Mouse (Mus musculus): ENCODE measurements at regions not wholly inside any gene's neighbourhood (a gene's known extent, or its start where the extent isn't known, plus 50 kb on each side); places are given as distances from the start of the nearest gene placed in this dataset.

- no peak for DNase-seq (ENCODE audit: low spot score)
Observed at GRCm38 (mm10) chr5:111659229-111659628, 74.5 kb upstream of the Gm26897 start.

DNA sequence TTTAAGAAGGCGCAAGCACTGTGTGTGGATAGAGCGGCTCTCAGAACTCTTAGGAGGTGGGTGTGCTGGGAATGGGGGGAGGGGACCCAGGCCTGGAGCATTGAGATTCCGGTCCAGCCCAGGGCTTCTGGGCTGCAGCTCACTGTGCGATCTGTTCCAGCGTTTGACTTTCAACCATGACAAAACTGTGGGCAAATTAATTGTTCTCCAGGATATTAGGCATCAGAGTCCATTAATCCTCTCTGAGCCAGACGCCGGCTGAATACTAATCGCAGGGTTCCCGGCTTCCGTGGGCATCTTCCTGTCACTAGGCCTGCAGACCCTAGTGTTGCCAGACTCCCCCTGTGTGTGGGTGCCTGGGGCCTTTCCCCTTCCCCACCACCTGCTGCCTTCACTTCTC is 73.3 kb upstream of the Gm26897 start:
- no peak for DNase-seq (ENCODE audit: low spot score)

DNA sequence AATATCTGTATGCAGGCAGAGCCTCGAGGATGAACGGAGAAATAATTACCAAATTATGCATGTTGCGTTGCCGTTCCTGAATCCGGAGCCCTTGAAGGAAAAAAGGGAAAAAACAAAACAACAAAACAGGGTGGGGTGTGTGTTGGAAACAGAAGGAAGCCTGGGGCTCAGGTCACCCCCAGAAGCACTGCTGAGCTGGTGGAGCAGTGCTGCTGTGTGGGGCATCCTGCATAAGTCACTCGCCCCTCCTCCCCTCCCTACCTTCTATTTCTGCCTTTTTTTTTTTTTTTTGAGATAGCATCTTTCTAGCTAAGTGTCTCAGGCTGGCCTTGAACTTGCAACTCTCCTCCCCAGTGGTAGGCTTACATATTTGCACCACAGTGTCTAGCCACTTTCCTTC is 72.8 kb upstream of the Gm26897 start:
- DNase-seq (ENCODE audit: low spot score) = no peak

- DNase-seq (ENCODE audit: low spot score) = no peak
Observed at GRCm38 (mm10) chr5:111661971-111662370, 71.8 kb upstream of the Gm26897 start.

- no peak for DNase-seq (ENCODE audit: low spot score)
Observed at GRCm38 (mm10) chr5:111663831-111664230, 69.9 kb upstream of the Gm26897 start.

DNA sequence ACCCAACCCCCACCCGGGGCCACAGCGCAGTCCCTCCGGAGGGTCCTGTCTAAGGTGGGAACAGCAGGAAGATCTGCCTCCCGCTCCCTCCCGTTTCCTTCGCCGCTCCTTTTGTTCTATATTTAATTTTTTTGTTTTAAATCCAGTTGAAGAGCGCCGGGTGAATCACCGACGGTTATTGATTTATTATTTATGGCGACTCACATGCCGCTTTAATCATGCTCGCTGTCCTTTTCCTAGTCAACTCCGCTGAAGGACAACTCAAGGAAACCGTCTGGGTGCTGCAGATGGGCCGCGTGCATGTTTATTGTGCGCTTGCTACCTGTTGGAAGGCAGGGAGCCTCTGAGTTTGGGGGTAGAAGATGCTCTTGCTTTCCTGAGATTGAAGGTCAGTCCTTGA is 68.3 kb upstream of the Gm26897 start:
- no peak for DNase-seq (ENCODE audit: low spot score)

DNA sequence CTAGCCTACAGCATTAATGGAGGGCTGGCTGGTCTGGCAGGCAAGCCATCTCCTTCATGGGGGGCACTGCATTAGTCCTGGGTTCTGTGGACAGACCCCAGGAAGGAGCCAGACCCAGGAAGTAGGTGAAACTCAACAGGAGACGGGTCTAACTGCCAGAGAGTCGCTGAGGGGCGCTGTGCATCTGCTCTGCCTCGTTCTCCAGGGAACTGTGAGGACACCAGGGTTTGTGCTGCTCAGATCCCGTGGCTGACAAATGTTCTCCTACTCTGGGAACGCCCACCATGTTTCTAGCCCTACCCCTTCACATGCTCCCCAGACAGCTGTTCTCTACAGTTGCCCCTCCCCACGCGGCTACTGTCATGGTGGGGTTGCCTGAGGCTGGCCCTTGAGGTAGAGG is 67.7 kb upstream of the Gm26897 start:
- no peak for DNase-seq (ENCODE audit: low spot score)

DNA sequence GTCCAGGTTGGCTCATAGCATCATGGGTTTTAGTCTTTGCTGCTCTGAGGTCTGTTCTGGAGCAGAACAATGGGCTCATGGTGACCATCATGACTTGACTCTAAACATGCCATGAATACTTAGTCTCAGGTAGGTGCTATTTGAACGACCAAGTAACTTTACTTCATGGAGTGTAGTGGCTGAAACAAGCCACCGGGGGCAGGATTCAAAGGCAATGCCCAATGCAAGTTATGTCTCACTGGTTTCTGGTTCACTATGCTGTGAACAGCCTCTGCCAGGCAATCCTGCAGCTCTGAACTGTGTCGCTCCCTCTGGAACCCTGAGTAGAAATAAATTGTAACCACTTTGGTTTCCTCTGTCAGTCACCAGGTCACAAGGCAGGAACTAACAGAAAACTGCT is 65.8 kb upstream of the Gm26897 start:
- no peak for DNase-seq (ENCODE audit: low spot score)

- no peak for DNase-seq (ENCODE audit: low spot score)
Observed at GRCm38 (mm10) chr5:111669139-111669538, 64.6 kb upstream of the Gm26897 start.

GRCm38 (mm10) chr5:111671762-111672161 is 62.0 kb upstream of the Gm26897 start:
- no peak for DNase-seq (ENCODE audit: low spot score)

DNA sequence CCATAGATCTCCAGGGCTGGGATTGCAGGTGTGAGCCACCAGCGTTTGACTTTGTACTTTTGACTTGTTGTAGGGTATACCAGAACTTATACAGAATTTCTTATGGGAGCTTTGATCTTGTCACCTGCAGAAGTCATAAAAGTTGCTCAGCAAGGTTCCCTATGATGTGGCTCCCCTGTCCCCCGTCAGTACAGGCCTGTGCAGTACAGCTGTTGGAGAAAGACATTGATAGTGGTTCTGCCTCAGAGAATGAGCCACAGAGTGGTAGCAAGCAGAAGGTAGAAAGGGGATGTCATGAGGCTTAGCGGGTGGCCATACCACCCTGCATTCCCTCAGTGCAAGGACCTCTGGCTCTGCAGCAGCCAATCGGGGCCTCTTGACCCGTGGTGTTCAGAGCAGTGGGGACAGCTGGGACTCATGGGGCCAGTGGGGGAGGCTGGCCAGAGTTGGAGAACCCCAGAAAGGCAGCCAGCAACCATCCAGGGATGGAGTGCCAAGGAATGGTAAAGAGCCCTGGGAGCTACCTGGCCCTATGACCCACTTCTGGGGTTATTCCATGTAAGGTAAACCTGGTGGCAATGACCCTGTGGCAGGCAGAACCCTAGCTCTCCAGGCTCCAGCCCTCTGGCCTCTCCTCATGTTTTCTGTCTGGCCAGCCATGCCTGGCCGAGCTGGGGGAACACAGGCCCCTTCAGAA is 58.6 kb upstream of the Gm26897 start:
- no peak for DNase-seq (ENCODE audit: low spot score)

GRCm38 (mm10) chr5:111675673-111676261 is 58.0 kb upstream of the Gm26897 start:
- no peak for DNase-seq (ENCODE audit: low spot score)

- DNase-seq (ENCODE audit: low spot score) = peak; percentile 43
Observed at GRCm38 (mm10) chr5:111677847-111678311, 55.8 kb upstream of the Gm26897 start.

- no peak for DNase-seq (ENCODE audit: low spot score)
Observed at GRCm38 (mm10) chr5:111678496-111678895, 55.2 kb upstream of the Gm26897 start.

- no peak for DNase-seq (ENCODE audit: low spot score)
Observed at GRCm38 (mm10) chr5:111681362-111682028, 52.2 kb upstream of the Gm26897 start.

GRCm38 (mm10) chr5:111682899-111683298 is 50.8 kb upstream of the Gm26897 start:
- DNase-seq (ENCODE audit: low spot score) = no peak

Data from layer of hippocampus, adult 9-10 months (tissue).